Mouse (Mus musculus): ENCODE measurements around the gene Rab35.

DNA sequence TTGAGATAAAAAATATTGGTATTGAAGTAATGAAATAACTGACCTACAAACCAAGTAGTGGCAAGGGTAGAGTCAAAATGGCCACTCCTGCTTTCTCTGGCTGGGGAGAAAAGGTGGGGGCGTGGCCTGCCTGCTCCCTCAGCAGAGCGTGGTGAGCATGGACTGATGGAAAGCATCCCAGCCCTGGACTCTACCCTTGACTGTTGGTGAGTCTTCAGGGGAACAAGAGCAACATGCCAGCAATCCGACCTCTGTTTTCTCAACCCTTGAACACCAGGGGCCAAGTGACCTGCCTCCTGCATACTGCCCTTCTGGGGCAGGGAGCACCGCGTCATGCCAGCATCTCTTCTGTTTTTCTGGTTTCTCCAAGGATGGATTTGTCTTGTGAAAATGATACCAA, 65.1 kb downstream of the Rab35 start:
- no peak for TF ChIP-seq POLR2A (IDR thresholded peaks at IDR 0.05; ENCODE audit: low read depth, low read length)
- no peak for TF ChIP-seq CTCF (IDR thresholded peaks at IDR 0.05; ENCODE audit: extremely low read depth, insufficient read length, insufficient replicate concordance, low read depth, low read length)

Data from small intestine, adult 2 months (tissue).